Mouse (Mus musculus) liver, embryonic 14.5 days (tissue): Measurements from ENCODE around the gene Anks4b.

Experiments used
- CTCF ChIP-seq: IDR thresholded peaks from 2 replicates; pipeline ENCODE4 v1.5.1; 2016; ENCODE audit warnings: antibody characterized with exemption, low read depth, control low read depth
- EP300 ChIP-seq: IDR thresholded peaks from 2 replicates; pipeline ENCODE4 v1.6.1; 2016; ENCODE audit warnings: antibody characterized with exemption, low read depth

- no peak for TF ChIP-seq CTCF
- TF ChIP-seq EP300, result no peak
These were observed 22.8 kb upstream of the Anks4b start for GRCm38 (mm10) chr7:120150898-120151297.
